Mouse (Mus musculus) heart, adult 2 months (tissue): ENCODE measurements at regions not wholly inside any gene's neighbourhood (a gene's known extent, or its start where the extent isn't known, plus 50 kb on each side); places are given as distances from the start of the nearest gene placed in this dataset.
A peak's percentile ranks its signal among the peaks of the same experiment; 100 is the strongest.

Source experiments
- DNase-seq, 2 experiments: peaks; one replicate each; pipeline ENCODE4 v3.0.0; 2021
- H3K27ac ChIP-seq: fragments of 200-600 bp; 2 replicates; pipeline ENCODE4 v1.8.1; 2022
- H3K27me3 ChIP-seq: fragments of 200-500 bp; 2 replicates; pipeline ENCODE4 v1.6.1; 2012; ENCODE audit warnings: mild to moderate bottlenecking, low read length, inconsistent platforms, mixed read lengths; ENCODE audit not compliant: control insufficient read depth, insufficient read depth
- H3K36me3 ChIP-seq: fragments of 200-500 bp; 2 replicates; pipeline ENCODE4 v1.6.1; 2012; ENCODE audit warnings: low read length, inconsistent platforms; ENCODE audit not compliant: control insufficient read depth, insufficient read depth
- H3K4me1 ChIP-seq: fragments of 200-500 bp; 2 replicates; pipeline ENCODE4 v1.6.1; 2011; ENCODE audit warnings: low read length; ENCODE audit not compliant: control insufficient read depth, insufficient read depth
- H3K4me3 ChIP-seq: fragments of 200-600 bp; 2 replicates; pipeline ENCODE4 v1.8.1; 2022
- H3K79me2 ChIP-seq: fragments of 200-500 bp; replicated peaks from 2 replicates; pipeline ENCODE4 v1.6.1; 2012; ENCODE audit warnings: mild to moderate bottlenecking, inconsistent platforms, low read length, moderate library complexity, mixed read lengths; ENCODE audit not compliant: control insufficient read depth, insufficient read depth
- H3K9ac ChIP-seq: fragments of 200-500 bp; 2 replicates; pipeline ENCODE4 v1.6.1; 2012; ENCODE audit warnings: low read depth, mild to moderate bottlenecking, control low read depth, inconsistent platforms, low read length, mixed read lengths
- CTCF ChIP-seq: fragments of 200-600 bp; IDR thresholded peaks from 2 replicates; pipeline ENCODE4 v1.8.1; 2022; ENCODE audit warnings: antibody characterized with exemption, mild to moderate bottlenecking, moderate library complexity
- EP300 ChIP-seq: fragments of 200-500 bp; IDR thresholded peaks from 2 replicates; pipeline ENCODE4 v1.6.1; 2011; ENCODE audit warnings: low read depth, low read length, control low read depth; ENCODE audit not compliant: insufficient read depth
- POLR2A ChIP-seq: fragments of 200-500 bp; IDR thresholded peaks from 2 replicates; pipeline ENCODE4 v1.6.1; 2011; ENCODE audit warnings: mild to moderate bottlenecking, low read depth, low read length, control low read depth; ENCODE audit not compliant: insufficient read depth
- WGBS: fragments of 180-500 bp; shearing (Covaris S2); methylation state at CpG from one replicate; pipeline ENCODE4 v1.1.7; 2018; 5-methylcytosine and 5-hydroxymethylcytosine counted together
- intact Hi-C: fragments of 180-260 bp; cut with DNase I; formaldehyde crosslinking; loops from one replicate; pipeline ENCODE4 v1.15.1; 2025

DNA sequence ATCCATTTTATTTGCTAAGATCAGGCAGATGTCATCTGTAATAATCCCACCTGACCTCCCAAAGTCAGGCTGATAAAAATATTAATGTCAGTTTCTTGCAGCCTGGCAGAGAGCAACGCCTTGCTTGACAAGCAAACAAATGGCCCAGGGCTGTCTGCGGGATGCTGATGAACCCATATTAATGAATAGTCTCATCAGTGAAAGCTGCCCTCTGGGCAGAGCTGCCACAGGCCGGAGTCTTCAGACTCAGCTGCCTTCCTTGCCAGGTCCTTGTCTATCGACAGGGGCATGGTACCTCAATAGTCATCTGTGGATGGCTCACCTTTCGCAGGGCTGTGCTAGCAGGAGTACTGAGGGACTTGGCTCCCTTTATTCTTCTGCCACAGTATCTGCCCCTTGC, 197.5 kb upstream of the Vstm2b start:
- TF ChIP-seq EP300, result no peak
- Histone ChIP-seq H3K79me2 (no peaks in the 10 kb centered on the region), H3K4me3 (no peak overlapping the region), H3K9ac (no peak overlapping the region), H3K27ac (no peak overlapping the region), H3K36me3 (no peaks in the 10 kb centered on the region), H3K4me1 (no peaks in the 10 kb centered on the region), H3K27me3 (no peaks in the 10 kb centered on the region)
- DNase-seq, result no peak
- WGBS, result 80% methylated on average over 5 of the region's 5 CpGs
- intact Hi-C loops, result no loop called here

DNA sequence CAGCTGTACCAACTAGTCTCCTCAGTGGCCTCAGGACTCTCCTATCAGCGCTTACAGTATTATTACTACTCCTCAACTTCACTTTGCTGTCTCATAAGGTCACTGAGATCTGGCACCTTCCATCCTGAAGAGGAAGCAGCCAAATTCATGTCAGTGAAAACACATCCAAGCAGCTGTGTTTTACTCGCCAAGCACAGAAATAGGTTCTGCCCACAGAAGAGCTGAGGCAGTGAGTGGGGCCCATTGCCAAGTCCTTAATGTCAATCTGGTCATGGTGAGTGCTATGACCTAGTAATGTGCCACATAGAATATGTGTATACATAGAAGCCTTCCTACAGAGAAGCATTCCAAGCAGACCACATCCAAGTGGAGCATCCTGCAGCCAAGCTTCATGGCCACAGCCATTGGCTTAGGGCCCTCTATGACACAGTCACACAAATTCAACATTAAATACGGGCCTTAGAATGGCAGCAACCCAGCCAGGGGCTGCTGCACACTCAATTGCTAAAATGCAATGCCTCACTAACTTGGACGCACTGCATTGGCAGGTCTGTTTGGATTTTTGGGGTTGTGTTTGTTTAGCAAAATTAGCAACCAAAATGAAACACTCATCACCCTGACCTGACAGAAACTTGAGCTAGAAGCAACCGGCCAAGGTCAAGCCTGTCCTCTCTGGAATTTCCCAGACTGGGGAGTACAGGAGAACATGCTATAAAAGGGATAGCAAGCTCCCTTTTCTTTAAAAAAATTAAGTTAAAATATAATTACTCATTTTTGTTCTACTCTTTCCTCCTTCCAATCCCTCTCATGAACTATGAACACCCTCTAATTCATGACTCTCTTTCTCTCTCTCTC, 195.7 kb upstream of the Vstm2b start:
- H3K79me2 ChIP-seq, result no peaks in the 10 kb centered on the region
- no peak overlapping the region; the same call in 1 of the 2 replicates for H3K27ac ChIP-seq
- H3K4me3 ChIP-seq, result no peak overlapping the region
- no peaks in the 10 kb centered on the region for H3K4me1 ChIP-seq
- TF ChIP-seq CTCF, result no peak
- TF ChIP-seq EP300, result no peak
- no peak for TF ChIP-seq POLR2A
- intact Hi-C loops, result no loop called here
- H3K36me3 ChIP-seq, result no peaks in the 10 kb centered on the region
- H3K27me3 ChIP-seq, result no peaks in the 10 kb centered on the region
- peak; percentile 20 to 32 for DNase-seq
- 54% methylated on average over 5 of the region's 5 CpGs for WGBS
- no peak overlapping the region for H3K9ac ChIP-seq

DNA sequence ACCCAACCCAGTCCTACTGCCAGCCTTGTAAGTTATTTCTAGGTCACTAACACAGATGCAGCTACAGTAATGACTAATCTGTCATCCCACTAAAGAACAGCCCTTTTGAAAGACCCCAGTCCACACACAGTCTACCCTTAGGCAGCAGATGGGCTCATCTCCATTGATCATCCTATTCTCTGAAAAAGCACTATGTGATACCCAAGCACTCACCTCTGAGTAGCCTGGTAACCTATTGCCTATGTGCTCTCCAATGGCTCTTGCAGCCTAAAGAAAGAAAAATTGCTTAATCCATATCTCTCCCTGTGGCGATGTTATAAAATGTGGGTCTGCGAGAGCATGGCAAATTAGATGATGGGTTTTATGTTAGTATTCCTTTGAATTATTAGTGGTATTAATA, 189.9 kb upstream of the Vstm2b start:
- Histone ChIP-seq H3K27ac (no peak overlapping the region), H3K9ac (no peak overlapping the region), H3K4me1 (no peaks in the 10 kb centered on the region), H3K27me3 (no peaks in the 10 kb centered on the region), H3K79me2 (no peaks in the 10 kb centered on the region), H3K36me3 (no peaks in the 10 kb centered on the region), H3K4me3 (no peak overlapping the region)
- intact Hi-C loops, result no loop called here
- DNase-seq, result no peak
- TF ChIP-seq CTCF (no peak), POLR2A (no peak), EP300 (no peak)
- 95% methylated on average over 2 of the region's 2 CpGs for WGBS

- TF ChIP-seq POLR2A, result no peak
- no peak for TF ChIP-seq EP300
- no peak for TF ChIP-seq CTCF
- H3K36me3 ChIP-seq, result no peaks in the 10 kb centered on the region
- no peaks in the 10 kb centered on the region for H3K79me2 ChIP-seq
- 39% methylated on average over 6 of the region's 6 CpGs for WGBS
- DNase-seq, result peak in 1 of 2 experiments; percentile 3
- no peak overlapping the region for H3K9ac ChIP-seq
- H3K27me3 ChIP-seq, result no peaks in the 10 kb centered on the region
- H3K4me3 ChIP-seq, result no peak overlapping the region
- no peak overlapping the region for H3K27ac ChIP-seq
- intact Hi-C loops, result no loop called here
- no peaks in the 10 kb centered on the region for H3K4me1 ChIP-seq
Measured at GRCm38 (mm10) chr7:40717991-40718390, 180.1 kb upstream of the Vstm2b start.

DNA sequence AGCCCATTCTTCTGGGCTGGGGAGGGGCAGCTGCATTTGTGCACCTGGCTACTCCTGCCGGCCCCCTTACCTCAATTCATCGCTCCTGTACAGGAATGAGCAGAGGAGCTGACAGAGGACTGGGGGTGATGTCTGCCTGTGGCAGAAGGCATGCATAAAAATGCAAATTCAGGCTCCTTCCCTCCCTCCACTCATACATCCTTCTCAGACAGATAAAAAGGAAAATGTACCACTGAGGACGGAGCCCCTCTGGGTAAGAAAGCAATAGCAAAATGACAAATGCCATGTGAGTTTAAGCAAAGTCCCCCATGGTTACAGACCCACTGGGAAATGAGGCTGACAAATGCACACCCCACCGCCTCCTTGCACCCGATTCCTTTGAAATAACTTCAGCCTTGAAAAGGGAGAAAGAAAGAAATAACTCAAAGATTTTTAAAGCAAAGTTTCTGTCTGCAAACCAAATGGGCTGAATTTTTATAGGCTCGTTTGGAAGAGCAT, 161.1 kb upstream of the Vstm2b start:
- Histone ChIP-seq H3K79me2 (no peaks in the 10 kb centered on the region), H3K27me3 (no peaks in the 10 kb centered on the region), H3K27ac (no peak overlapping the region), H3K9ac (no peak overlapping the region), H3K4me3 (no peak overlapping the region), H3K4me1 (no peaks in the 10 kb centered on the region), H3K36me3 (no peaks in the 10 kb centered on the region)
- 49% methylated on average over 6 of the region's 6 CpGs for WGBS
- no peak for DNase-seq
- TF ChIP-seq CTCF, result no peak
- TF ChIP-seq POLR2A, result no peak
- no peak for TF ChIP-seq EP300
- intact Hi-C loops, result no loop called here

- DNase-seq, result no peak
- no peak overlapping the region for H3K9ac ChIP-seq
- no peaks in the 10 kb centered on the region for H3K79me2 ChIP-seq
- H3K27me3 ChIP-seq, result no peaks in the 10 kb centered on the region
- intact Hi-C loops, result no loop called here
- no peak overlapping the region for H3K27ac ChIP-seq
- H3K4me1 ChIP-seq, result no peaks in the 10 kb centered on the region
- TF ChIP-seq CTCF (no peak), EP300 (no peak), POLR2A (no peak)
- H3K36me3 ChIP-seq, result no peaks in the 10 kb centered on the region
- H3K4me3 ChIP-seq, result no peak overlapping the region
- WGBS, result 66% methylated on average over 7 of the region's 7 CpGs
Measured at GRCm38 (mm10) chr7:40737496-40737895, 160.6 kb upstream of the Vstm2b start.
